Mouse (Mus musculus): ENCODE measurements around the gene Capzb.

Capzb gene

GRCm38 (mm10) chr4:139311707-139312106, 119.0 kb downstream of the Capzb start:
- DNase-seq, result no peak

GRCm38 (mm10) chr4:139312632-139313031, 119.9 kb downstream of the Capzb start:
- peak in 1 of 2 experiments; percentile 62 for DNase-seq

DNA sequence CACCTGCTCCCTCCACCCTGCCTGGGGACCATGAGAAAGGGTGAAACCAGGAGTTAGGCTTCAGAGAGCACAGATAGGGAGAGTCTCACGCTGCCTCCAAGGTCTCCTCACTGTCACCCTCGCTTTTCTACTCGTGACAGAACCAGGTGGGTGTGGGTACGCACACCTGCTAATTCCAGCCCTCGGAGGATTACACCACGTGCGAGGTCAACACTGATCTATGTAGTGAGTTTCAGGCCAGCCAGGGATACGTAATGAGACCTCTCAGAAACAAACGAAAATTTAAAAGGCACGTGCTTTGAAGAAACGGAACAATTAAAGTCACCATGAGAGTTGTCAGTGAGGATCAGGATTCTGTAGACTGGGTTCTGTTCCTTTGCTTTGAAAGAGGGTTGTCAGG, 125.8 kb downstream of the Capzb start:
- no peak for DNase-seq

DNA sequence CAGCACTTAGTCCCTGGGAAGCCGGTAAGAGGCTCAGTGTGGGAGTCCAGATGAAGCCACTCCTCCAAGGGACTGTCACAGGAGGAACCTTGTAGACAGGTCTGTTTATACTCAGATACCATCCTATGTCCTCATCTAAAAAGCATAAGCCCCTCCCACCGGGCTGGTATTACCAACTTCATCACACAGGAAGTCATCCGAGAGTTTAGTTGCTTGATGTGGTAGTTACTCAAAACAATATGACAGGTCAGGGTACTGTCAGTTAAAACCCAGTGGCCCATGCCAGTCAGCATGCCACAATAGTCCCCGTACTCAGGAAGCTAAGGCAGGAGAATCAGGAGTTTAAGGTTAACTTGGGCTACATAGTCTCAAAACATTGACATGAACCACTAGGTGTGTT, 127.0 kb downstream of the Capzb start:
- DNase-seq, result no peak

DNA sequence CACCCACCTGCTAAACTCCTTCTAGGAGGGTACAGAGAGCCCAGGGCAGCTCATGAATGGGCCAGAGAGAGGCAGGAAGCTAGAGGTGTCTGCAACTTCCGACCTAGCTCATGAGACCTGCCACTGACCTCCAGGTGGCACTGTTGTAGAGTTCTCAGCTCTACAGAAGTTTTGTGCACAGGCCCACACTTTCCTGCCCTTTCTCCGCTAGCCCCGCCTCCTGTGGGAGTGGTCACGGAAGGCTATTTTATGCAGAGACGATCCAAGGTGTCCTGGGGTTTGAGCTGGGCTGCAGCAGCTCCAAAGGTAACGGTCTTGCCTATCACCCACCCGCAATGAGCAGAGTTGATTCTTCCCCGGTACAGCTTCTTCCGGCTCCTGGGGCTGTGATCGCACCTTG, 137.9 kb downstream of the Capzb start:
- peak; percentile 69 to 79 for DNase-seq

GRCm38 (mm10) chr4:139334631-139335295, 142.1 kb downstream of the Capzb start:
- no peak for DNase-seq

DNA sequence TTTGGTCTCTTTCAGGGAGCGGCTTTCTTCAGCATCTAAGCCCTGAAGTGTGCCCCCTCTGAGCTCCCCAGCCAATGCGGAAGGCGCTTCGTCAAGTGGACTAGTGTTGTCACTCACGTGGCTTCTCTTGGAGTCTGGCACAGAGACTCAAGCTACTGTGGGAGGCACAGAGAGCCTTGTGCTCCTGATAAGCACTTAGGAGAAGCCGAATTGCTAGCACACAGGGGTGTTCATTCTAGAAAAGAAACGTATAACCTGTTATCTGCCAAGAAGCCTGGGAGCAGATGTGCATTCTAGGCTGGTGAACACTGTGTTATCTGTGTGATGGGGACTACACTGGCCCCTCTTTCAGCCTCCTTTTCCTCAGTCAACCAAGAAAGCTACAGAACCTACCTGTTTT, 142.8 kb downstream of the Capzb start:
- DNase-seq, result no peak

DNA sequence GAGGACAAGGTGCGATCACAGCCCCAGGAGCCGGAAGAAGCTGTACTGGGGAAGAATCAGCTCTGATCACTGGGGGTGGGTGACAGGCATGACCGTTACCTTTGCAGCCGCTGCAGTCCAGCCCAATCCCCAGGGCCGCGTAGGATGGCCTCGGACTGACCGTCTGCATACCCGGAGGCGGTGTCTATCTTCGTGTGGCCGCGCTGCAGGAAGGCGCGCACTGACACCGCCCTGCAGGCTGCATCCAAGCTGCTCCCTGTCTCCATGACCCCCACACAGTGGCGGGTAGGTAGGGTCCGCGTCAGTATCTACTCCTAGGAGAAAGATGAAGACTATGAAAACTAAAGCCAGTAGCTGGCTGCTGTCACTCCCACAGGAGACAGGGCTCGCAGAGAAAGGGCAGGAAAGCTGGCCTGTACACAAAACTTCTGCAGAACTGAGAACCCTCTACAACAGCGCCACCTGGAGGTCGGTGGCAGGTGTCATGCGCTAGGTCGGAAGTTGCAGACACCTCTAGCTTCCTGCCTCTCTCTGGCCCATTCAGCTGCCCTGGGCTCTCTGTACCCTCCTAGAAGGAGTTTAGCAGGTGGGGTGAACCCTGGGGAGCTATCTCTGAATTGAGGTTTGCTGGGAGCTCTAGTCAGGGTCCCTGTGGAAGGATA, 144.3 kb downstream of the Capzb start:
- peak; percentile 55 to 81 for DNase-seq

DNA sequence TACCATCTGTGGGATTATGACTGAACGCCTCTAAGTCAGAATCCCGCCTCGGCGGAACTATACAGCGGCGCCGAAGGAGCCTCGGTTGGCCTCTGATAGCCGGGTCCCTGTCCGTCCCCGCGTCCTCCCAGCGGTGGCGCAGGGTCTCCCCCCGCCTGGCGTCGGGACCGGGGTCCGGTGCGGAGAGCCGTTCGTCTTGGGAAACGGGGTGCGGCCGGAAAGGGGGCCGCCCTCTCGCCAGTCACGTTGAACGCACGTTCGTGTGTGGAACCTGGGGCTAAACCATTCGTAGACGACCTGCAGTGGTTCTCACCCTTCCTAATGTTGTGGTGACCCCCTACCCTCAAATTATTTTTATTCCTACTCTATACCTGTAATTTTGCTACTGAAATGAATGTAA, 145.4 kb downstream of the Capzb start:
- no peak for DNase-seq

- no peak for DNase-seq
Observed at GRCm38 (mm10) chr4:139340835-139341234, 148.1 kb downstream of the Capzb start.

All from spleen, adult 18-20 months (tissue).